Mouse (Mus musculus) gastrocnemius, postnatal 4 days (tissue): ENCODE results near the gene Pi4kb. TPM values are rescaled to one million over a fixed set of nuclear protein-coding genes. Genes with fewer than 3 reads are reported as not detected.
"Not testable (repeated sequence)": the region's sequence is repeated elsewhere in the genome, so short reads cannot be mapped to it uniquely, and the experiment has no call there.

ENCODE experiments used
- DNase-seq, 2 experiments: peaks; one replicate each; pipeline ENCODE4 v3.0.0; 2021 to 2022; ENCODE audit warnings: low spot score in 2 of 2, mixed read lengths in 2 of 2
- total RNA-seq, 2 experiments: library from RNA; stranded (reverse); gene quantifications; 2 replicates each; pipeline ENCODE4 v1.2.3; 2021

Gene Pi4kb
- total RNA-seq, 2 experiments from 2014 or later: 47.5 to 49.3 TPM

GRCm38 (mm10) chr3:95014428-95015151 is 40.1 kb downstream of the Pi4kb start:
- peak; percentile 41 to 68 for DNase-seq

DNA sequence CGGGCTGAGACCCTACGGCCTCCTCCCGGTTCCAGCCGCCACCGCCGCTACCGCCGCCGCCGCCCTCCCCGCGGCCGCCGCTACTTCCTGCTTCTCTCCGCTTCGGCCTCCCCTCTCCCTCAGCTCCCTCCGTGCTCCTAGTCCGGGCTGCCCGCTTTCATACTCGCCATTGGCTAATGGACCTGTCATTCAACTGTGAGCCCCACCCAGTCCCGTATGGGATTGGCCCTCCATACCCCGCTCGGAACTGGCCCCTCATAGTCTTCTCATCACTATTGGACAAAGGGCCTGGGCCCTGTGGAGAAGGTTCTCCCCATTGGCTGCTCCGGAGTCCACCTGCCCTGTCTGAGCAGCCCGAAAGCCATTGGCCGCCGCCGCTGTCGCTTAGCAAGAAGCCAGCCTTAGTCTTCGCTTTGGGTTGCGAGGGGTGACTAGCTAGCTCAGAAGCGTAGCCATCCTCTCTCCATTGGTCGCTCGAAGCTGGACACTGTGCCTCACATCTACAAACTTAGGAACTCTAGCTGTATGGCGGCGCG is 40.9 kb downstream of the Pi4kb start, which contains the start of gene Zfp687:
Gene Zfp687, minus strand, starts transcription at position 112 of the 536 bp plus-strand sequence.
- DNase-seq: peak; percentile 95 to 98

- peak; percentile 73 to 89 for DNase-seq
These were observed 41.5 kb downstream of the Pi4kb start for GRCm38 (mm10) chr3:95015891-95016531.

DNA sequence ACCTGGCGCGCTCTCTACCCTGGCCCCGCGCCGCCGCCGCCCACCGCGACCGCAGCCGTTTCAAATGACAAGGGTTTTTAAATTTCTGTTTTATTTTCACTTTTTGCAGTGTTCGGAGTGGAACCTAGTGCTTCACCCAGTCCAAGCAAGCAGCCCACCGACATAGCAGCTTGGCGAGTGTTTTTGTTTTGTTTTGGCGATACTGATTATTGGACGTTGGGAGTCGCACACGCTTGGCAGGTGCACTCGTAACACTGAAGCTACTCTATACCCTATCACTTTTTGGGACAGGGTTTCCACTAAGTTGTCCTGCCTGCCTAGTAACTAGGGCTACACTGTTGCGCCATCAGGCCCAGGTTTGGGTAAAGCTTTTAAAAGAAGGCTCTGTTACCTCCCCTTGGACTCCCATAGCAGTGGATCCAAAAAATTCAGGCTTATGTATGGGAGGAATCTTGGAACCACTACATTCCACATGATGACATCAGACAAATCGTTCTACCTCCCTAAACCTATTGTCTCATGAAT is 42.1 kb downstream of the Pi4kb start:
- DNase-seq: no peak

DNA sequence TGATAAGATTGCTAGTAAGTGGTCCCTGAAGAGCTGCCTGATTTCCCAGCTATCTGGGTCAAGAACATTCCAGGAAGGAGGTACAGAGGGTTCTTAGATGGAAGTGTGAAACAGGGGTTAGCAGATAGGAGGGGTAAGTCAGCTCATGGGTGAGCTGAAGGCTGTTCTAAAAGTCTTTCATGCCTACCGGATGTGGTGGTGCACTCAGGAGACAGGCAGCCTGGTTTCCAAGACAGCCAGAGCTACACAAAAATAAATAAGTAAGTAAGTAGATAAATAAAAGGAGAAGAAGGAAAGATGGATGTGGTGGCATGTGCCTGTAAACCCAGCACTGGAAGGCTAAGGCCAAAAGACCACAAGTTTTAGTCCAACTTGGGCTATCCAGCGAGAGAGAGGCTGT is 44.2 kb downstream of the Pi4kb start:
- DNase-seq: no peak

- DNase-seq: not testable (repeated sequence)
These were observed 46.4 kb downstream of the Pi4kb start for GRCm38 (mm10) chr3:95020956-95021355.

- DNase-seq: no peak
These were observed 50.0 kb downstream of the Pi4kb start for GRCm38 (mm10) chr3:95024551-95024950.

- DNase-seq: no peak
These were observed 50.7 kb downstream of the Pi4kb start for GRCm38 (mm10) chr3:95025202-95025601.

DNA sequence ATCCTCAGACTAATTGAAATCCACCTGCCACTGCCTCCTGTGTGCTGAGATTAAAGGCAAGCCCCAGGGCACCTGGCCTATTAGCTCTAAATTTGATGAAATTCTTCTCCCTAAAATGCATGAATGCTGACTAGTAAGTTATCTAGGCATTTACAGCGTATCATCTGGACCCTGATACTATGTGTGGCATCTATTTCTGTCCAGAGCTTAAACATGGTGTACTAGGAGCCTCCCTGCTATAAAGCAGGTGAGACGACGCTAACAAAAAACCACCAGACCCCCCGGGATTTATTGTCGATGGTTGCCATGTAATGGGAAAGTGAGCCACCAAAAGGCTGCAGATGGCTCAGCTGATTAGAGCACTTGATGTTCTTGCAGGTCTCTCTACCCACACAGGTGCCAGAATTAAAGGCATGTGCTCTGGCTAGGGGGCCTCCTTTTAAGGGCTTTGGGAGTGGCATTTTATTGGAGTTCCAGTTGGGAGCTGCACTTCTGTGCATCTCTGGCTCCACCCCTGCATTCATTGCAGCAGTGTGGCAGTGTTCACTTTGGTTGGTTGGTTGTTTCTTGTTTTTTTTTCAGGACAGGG is 52.6 kb downstream of the Pi4kb start:
- DNase-seq: no peak

DNA sequence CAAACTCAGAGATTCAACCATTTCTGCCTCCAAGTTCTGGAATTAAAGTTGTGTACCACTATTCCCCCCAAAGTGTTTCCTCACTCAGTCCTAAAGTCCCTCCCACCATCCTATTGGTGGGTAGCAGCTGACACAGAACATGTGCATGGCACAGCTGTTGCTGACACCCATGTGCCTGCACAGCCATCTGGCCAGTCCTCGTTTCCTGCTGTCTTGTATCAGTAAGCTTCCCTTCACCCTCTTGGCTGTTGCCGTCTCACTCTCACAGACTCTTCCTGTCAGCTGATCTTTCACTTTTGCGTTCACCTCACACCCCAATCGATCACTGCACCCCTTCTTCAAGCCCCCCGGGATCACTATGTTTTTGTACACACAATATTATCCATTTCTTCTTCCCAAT is 53.2 kb downstream of the Pi4kb start:
- DNase-seq: no peak

- no peak for DNase-seq
These were observed 54.1 kb downstream of the Pi4kb start for GRCm38 (mm10) chr3:95028603-95029002.

DNA sequence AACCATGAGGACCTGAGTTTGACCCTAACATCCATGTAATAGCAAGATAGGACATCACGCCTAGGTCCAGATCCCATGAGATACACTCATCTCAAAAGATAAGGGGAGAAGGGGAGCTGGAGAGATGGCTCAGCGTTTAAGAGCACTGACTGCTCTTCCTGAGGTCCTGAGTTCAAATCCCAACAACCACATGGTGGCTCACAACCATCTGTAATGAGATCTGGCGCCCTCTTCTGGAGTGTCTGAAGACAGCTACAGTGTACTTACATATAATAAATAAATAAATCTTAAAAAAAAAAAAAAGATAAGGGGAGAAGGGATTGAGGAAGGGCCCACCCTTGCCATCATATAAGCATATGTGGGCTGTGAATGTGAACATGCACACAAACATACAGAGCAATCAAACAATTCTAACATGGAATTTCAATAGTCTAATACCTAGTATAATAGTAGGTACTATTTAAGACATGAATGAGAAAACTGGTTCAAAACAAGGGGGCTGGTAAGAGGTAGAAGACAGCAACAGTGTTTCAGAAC is 54.8 kb downstream of the Pi4kb start:
- not testable (repeated sequence) for DNase-seq

GRCm38 (mm10) chr3:95029953-95030352 is 55.4 kb downstream of the Pi4kb start:
- DNase-seq: no peak

GRCm38 (mm10) chr3:95041625-95042024 is 67.1 kb downstream of the Pi4kb start:
- no peak for DNase-seq

- peak; percentile 92 to 96 for DNase-seq
These were observed 67.8 kb downstream of the Pi4kb start, which contains the start of gene Psmd4 for GRCm38 (mm10) chr3:95042166-95042837. Psmd4 (minus strand) TSS chr3:95042614.

DNA sequence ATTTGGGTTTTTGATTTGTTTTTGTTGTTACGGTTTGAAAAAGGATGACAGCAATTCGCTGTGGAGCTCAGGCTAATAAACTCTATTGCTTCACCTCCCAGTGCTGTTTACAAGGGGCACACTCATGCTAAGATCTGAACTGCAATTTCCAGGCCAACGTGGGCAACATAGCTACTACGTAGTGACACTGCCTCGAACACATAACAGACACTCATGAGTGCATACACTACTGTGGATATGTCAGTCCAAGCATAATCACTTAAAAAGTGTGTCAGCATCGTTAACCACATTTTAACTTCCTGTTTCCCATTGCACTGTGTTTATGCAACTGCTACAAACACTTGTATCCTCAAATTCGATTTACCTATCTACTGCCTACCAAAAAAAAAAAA is 68.3 kb downstream of the Pi4kb start:
- no peak for DNase-seq

GRCm38 (mm10) chr3:95043251-95043650 is 68.7 kb downstream of the Pi4kb start:
- DNase-seq: no peak

GRCm38 (mm10) chr3:95046462-95047057 is 72.0 kb downstream of the Pi4kb start:
- DNase-seq: no peak

GRCm38 (mm10) chr3:95047914-95048313 is 73.4 kb downstream of the Pi4kb start:
- no peak for DNase-seq

DNA sequence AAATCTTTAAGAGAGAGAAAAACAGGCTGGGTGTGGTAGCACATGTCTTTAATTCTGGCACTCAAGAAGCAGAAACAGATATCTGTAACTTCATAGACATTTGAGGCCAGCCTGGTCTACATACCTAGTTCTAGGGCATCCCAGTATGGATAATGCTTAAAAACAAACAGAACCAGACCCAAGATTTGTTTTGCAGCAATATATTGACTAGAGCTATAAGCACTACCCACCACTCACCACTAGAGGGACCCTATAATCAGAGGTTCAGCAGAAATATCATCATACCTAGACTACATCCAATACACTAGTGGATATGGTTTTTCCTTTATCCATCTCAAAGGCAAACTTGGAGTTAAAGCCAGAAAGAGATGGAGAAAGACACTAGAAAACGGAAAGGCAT is 78.4 kb downstream of the Pi4kb start:
- peak in 1 of 2 experiments; percentile 36 for DNase-seq
